Mouse (Mus musculus) erythroblast, embryonic 14.5 days (primary cell): ENCODE measurements around the gene Zfp553.

Experiments
- GATA1 ChIP-seq: IDR thresholded peaks from 2 replicates; pipeline ENCODE4 v1.6.1; 2012; ENCODE audit warnings: low read length, inconsistent platforms, mixed read lengths
- TAL1 ChIP-seq: IDR thresholded peaks from 3 replicates; pipeline ENCODE4 v1.6.1; 2012; ENCODE audit warnings: low read length, inconsistent platforms, mixed read lengths

DNA sequence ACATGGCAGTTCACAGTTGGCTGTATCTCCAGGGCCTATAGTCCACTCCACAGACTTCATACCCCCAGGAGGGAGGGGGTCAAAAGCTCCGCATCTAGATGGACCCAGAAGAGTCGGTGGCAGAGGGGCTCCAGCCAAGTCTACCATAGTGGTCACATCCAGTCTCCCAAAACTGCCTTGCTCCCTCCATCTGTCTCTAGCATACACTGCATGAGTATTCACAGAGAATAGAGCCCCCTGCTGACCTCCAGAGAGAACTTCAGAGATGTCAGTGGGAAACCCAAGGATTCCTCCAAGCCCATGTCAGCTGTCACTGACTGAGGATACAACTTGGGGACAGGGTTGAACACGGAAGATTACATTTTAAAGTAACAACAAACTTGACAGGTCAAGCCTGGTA is 47.3 kb upstream of the Zfp553 start:
- no peak for TF ChIP-seq TAL1
- no peak for TF ChIP-seq GATA1
